Mouse (Mus musculus): ENCODE measurements at regions not wholly inside any gene's neighbourhood (a gene's known extent, or its start where the extent isn't known, plus 50 kb on each side); places are given as distances from the start of the nearest gene placed in this dataset.

DNA sequence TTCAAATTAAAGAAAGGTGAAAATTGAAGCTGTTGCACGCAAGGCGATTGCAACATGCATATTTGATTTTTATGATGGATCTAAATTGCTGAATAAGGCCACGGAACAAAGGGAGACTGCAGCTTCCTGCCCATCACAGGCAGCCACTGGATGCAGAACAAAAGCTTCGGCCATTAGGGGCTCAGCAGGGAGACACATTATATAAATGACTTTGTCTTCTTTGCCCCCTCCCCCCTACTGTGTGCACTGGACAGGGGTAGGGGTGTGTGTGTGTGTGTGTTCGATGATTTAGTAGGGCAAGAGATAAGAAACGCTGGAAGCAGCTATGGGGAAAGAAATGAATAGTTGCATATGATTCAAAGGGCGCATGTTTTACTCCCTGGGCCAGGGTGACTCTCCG is 481.2 kb upstream of the Pmfbp1 start:
- Histone ChIP-seq H3K4me3 (ENCODE audit: low read depth, low read length) (no peak overlapping the region), H3K27me3 (ENCODE audit: control insufficient read depth, insufficient read depth, low read length) (no peaks in the 10 kb centered on the region), H3K4me1 (ENCODE audit: control insufficient read depth, insufficient read depth, low read length) (peaks cover 8% of the 10 kb centered on the region), H3K27ac (ENCODE audit: low read depth, low read length) (no peak overlapping the region), H3K36me3 (ENCODE audit: control insufficient read depth, insufficient read depth, low read length) (no peaks in the 10 kb centered on the region), H3K9me3 (ENCODE audit: control insufficient read depth, low read length) (no peaks in the 10 kb centered on the region), H3K9ac (ENCODE audit: low read length) (peak overlapping the region; percentile 20; the same call in 1 of the 2 replicates), H3K4me2 (no peak overlapping the region)
- WGBS: 34% methylated on average over 8 of the region's 8 CpGs
- ATAC-seq (ENCODE audit: low FRiP score): peak; percentile 58; the same call in 1 of the 2 replicates
- peak; percentile 88 for DNase-seq (ENCODE audit: low spot score, missing footprints)

DNA sequence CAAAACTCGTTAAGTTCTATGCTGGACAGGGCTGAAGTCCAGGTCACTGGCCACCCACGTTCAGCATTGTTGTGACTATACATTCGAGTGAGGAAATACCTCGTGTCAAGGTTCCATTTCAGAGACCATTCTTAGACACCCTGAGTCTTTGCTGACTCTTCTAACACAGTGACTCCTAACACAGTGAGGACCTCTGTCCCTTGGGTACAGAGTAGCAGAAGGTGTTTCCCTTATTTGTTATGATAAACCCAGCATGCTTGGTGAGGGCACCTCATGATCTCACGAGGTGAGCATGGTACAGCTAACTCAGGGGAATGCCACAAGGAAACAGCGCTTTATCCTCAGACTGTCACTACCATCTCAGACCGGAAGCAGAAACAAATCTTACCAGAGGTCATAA is 480.2 kb upstream of the Pmfbp1 start:
- Histone ChIP-seq H3K36me3 (ENCODE audit: control insufficient read depth, insufficient read depth, low read length) (no peaks in the 10 kb centered on the region), H3K4me1 (ENCODE audit: control insufficient read depth, insufficient read depth, low read length) (peaks cover 8% of the 10 kb centered on the region), H3K9ac (ENCODE audit: low read length) (no peak overlapping the region), H3K27ac (ENCODE audit: low read depth, low read length) (no peak overlapping the region), H3K9me3 (ENCODE audit: control insufficient read depth, low read length) (no peaks in the 10 kb centered on the region), H3K4me2 (no peak overlapping the region), H3K27me3 (ENCODE audit: control insufficient read depth, insufficient read depth, low read length) (no peaks in the 10 kb centered on the region), H3K4me3 (ENCODE audit: low read depth, low read length) (no peak overlapping the region)
- ATAC-seq (ENCODE audit: low FRiP score) (no peak), DNase-seq (ENCODE audit: low spot score, missing footprints) (no peak)
- 63% methylated on average over 7 of the region's 7 CpGs for WGBS

DNA sequence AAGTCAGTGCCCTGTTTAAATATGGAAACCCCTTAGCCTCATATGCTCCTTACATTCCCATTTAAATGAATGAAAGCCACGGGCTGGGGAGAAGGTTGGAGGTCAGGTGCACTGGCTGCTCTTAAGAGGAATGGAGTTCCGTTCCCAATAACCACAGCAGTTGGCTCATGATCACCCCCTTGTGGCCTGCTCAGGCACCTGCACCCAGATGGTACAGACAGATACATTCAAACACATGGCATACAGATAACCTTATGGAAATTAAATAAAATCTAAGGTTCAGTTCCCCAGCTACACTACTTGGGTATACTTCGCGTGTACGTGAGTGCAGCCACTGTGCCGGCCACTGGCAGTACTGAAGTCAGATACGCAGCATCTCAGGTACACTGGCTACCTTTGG is 479.1 kb upstream of the Pmfbp1 start:
- DNase-seq (ENCODE audit: low spot score, missing footprints): peak; percentile 90
- H3K4me2 ChIP-seq: no peak overlapping the region
- peaks cover 8% of the 10 kb centered on the region for H3K4me1 ChIP-seq (ENCODE audit: control insufficient read depth, insufficient read depth, low read length)
- 64% methylated on average over 7 of the region's 7 CpGs for WGBS
- no peak for ATAC-seq (ENCODE audit: low FRiP score)
- H3K9me3 ChIP-seq (ENCODE audit: control insufficient read depth, low read length): no peaks in the 10 kb centered on the region
- no peaks in the 10 kb centered on the region for H3K36me3 ChIP-seq (ENCODE audit: control insufficient read depth, insufficient read depth, low read length)
- H3K9ac ChIP-seq (ENCODE audit: low read length): no peak overlapping the region
- no peaks in the 10 kb centered on the region for H3K27me3 ChIP-seq (ENCODE audit: control insufficient read depth, insufficient read depth, low read length)
- H3K27ac ChIP-seq (ENCODE audit: low read depth, low read length): no peak overlapping the region
- no peak overlapping the region for H3K4me3 ChIP-seq (ENCODE audit: low read depth, low read length)

DNA sequence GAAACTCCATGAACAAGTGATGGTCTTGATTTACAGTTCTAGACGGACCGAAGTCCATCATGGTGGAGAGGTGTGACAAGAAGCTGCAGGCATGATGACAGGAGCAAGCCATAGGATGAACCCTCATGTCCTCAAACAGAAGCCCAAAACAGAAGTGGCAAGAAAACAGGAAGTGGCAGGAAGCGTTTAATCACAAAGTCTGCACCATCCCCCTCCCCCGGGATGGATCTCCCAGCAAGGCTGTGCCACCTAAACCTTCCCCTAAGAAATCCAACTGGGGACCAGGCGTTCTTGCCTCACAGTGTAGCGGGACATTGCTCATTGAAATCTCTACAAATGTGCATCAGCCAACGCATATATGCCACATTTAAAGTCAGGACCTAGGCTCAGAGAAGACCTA is 474.3 kb upstream of the Pmfbp1 start:
- H3K4me3 ChIP-seq (ENCODE audit: low read depth, low read length): no peak overlapping the region
- WGBS: 87% methylated on average over 7 of the region's 7 CpGs
- no peaks in the 10 kb centered on the region for H3K27me3 ChIP-seq (ENCODE audit: control insufficient read depth, insufficient read depth, low read length)
- DNase-seq (ENCODE audit: low spot score, missing footprints) (no peak), ATAC-seq (ENCODE audit: low FRiP score) (no peak)
- no peak overlapping the region for H3K27ac ChIP-seq (ENCODE audit: low read depth, low read length)
- no peaks in the 10 kb centered on the region for H3K4me1 ChIP-seq (ENCODE audit: control insufficient read depth, insufficient read depth, low read length)
- H3K9ac ChIP-seq (ENCODE audit: low read length): no peak overlapping the region
- H3K36me3 ChIP-seq (ENCODE audit: control insufficient read depth, insufficient read depth, low read length): no peaks in the 10 kb centered on the region
- no peaks in the 10 kb centered on the region for H3K9me3 ChIP-seq (ENCODE audit: control insufficient read depth, low read length)
- no peak overlapping the region for H3K4me2 ChIP-seq

DNA sequence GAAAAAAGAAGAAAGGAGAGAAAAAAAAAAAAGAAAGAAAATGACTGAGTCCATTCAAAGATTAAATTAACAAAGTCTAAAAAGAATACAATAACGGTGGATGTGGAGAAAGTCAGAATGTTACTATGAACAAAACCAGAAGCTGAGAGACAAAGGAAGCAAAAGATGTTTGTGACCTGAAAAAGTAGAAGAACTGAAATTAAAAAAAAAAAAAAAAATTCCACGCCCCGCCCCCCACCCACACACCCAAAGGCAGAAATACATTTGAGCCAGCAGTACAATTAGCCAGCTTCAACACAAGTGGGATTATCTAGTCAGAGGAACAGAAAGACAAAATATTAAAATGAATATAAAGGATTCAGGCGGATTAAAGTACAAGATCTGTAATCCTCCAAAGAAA is 473.7 kb upstream of the Pmfbp1 start:
- no peaks in the 10 kb centered on the region for H3K9me3 ChIP-seq (ENCODE audit: control insufficient read depth, low read length)
- H3K4me2 ChIP-seq: no peak overlapping the region
- no peak overlapping the region for H3K9ac ChIP-seq (ENCODE audit: low read length)
- DNase-seq (ENCODE audit: low spot score, missing footprints): no peak
- no peak overlapping the region for H3K27ac ChIP-seq (ENCODE audit: low read depth, low read length)
- no peaks in the 10 kb centered on the region for H3K4me1 ChIP-seq (ENCODE audit: control insufficient read depth, insufficient read depth, low read length)
- no peak overlapping the region for H3K4me3 ChIP-seq (ENCODE audit: low read depth, low read length)
- no peaks in the 10 kb centered on the region for H3K27me3 ChIP-seq (ENCODE audit: control insufficient read depth, insufficient read depth, low read length)
- H3K36me3 ChIP-seq (ENCODE audit: control insufficient read depth, insufficient read depth, low read length): no peaks in the 10 kb centered on the region
- ATAC-seq (ENCODE audit: low FRiP score): no peak
- 84% methylated on average over 4 of the region's 4 CpGs for WGBS

DNA sequence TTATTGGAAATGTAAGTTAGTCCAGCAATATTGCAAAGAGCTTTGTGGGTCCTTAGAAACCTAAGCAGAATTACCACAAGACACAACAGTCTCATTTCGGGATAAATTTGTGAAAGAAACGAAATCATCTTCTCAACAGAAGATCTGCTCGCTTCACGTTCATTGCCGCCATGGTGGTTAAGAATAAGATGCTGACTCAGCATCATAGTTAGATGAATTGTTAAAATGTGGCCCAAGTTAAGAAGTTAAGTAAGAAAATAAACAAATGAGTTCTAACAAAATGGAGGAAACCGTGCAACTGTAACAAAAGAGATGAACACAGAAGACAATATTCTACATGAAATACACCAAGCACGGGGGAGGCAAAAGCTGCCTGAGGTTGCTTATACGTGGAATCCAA is 465.9 kb upstream of the Pmfbp1 start:
- Histone ChIP-seq H3K4me1 (ENCODE audit: control insufficient read depth, insufficient read depth, low read length) (no peaks in the 10 kb centered on the region), H3K27me3 (ENCODE audit: control insufficient read depth, insufficient read depth, low read length) (no peaks in the 10 kb centered on the region), H3K9ac (ENCODE audit: low read length) (no peak overlapping the region), H3K36me3 (ENCODE audit: control insufficient read depth, insufficient read depth, low read length) (no peaks in the 10 kb centered on the region), H3K9me3 (ENCODE audit: control insufficient read depth, low read length) (no peaks in the 10 kb centered on the region), H3K27ac (ENCODE audit: low read depth, low read length) (no peak overlapping the region), H3K4me2 (no peak overlapping the region), H3K4me3 (ENCODE audit: low read depth, low read length) (no peak overlapping the region)
- ATAC-seq (ENCODE audit: low FRiP score) (no peak), DNase-seq (ENCODE audit: low spot score, missing footprints) (no peak)
- WGBS: 93% methylated on average over 8 of the region's 8 CpGs

DNA sequence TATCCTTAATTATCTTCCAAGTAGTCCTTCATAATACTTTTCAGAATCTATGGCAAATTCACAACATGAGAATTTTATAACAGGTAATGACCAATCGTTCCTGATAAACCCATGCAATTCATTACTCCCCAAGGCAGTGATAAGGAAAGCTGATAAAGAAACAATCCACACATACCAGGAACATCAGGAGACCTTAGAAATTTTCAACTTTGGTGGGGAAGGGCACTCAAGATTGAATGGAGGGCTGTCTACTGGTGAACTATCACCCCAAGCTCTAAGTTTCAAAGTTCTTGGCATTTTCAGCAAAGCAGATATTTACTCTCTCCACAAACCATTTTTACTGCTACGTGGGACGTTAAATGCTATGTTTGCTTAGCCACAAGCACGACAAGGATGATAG is 440.2 kb upstream of the Pmfbp1 start:
- 90% methylated on average over 4 of the region's 4 CpGs for WGBS
- H3K4me2 ChIP-seq: no peak overlapping the region
- no peak for DNase-seq (ENCODE audit: low spot score, missing footprints)
- no peak overlapping the region for H3K27ac ChIP-seq (ENCODE audit: low read depth, low read length)
- no peaks in the 10 kb centered on the region for H3K27me3 ChIP-seq (ENCODE audit: control insufficient read depth, insufficient read depth, low read length)
- H3K9me3 ChIP-seq (ENCODE audit: control insufficient read depth, low read length): no peaks in the 10 kb centered on the region; the same call in 1 of the 2 replicates
- H3K9ac ChIP-seq (ENCODE audit: low read length): no peak overlapping the region
- H3K4me1 ChIP-seq (ENCODE audit: control insufficient read depth, insufficient read depth, low read length): no peaks in the 10 kb centered on the region
- no peak for ATAC-seq (ENCODE audit: low FRiP score)
- H3K36me3 ChIP-seq (ENCODE audit: control insufficient read depth, insufficient read depth, low read length): no peaks in the 10 kb centered on the region
- H3K4me3 ChIP-seq (ENCODE audit: low read depth, low read length): no peak overlapping the region

DNA sequence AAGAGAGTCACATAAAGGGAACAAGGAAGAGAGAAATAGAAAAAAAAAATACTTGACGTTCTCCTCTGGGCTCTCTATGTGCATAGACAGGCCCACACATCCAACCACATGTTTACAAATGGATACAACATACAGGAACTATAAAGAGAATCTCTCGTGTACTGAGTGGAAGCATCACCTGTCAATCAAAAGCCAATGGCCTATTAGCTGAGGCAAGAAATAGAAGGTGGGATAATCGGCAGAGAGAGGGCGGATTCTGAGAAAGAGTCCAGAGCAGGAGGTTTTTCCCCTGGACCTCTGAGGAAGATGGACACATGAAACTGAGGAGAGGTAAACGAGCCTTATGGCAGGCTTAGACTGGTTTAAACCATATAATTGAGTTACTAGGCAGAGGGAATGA is 434.7 kb upstream of the Pmfbp1 start:
- 83% methylated on average over 5 of the region's 5 CpGs for WGBS
- Histone ChIP-seq H3K4me2 (no peak overlapping the region), H3K27ac (ENCODE audit: low read depth, low read length) (no peak overlapping the region), H3K27me3 (ENCODE audit: control insufficient read depth, insufficient read depth, low read length) (no peaks in the 10 kb centered on the region), H3K4me1 (ENCODE audit: control insufficient read depth, insufficient read depth, low read length) (no peaks in the 10 kb centered on the region), H3K4me3 (ENCODE audit: low read depth, low read length) (no peak overlapping the region), H3K9me3 (ENCODE audit: control insufficient read depth, low read length) (no peaks in the 10 kb centered on the region), H3K36me3 (ENCODE audit: control insufficient read depth, insufficient read depth, low read length) (no peaks in the 10 kb centered on the region), H3K9ac (ENCODE audit: low read length) (no peak overlapping the region)
- DNase-seq (ENCODE audit: low spot score, missing footprints): no peak
- no peak for ATAC-seq (ENCODE audit: low FRiP score)

DNA sequence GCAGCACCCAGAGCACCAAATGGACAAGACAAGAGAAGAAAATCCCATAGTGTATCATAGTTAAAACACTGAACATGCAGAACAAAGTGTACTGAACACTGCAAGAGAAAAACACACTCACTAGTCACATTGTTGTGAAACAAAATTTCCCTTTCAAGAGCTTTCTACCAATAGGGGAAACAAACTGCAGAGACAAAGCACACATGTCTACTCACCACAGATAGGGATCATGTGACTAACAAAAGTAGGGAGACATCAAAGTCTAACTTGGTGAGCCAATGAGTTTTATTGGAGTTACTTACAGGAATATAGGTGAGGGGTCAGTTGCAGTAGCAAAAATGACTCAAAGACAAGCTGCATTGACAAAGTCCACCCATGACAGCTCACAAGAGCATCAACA is 431.5 kb upstream of the Pmfbp1 start:
- Histone ChIP-seq H3K27me3 (ENCODE audit: control insufficient read depth, insufficient read depth, low read length) (no peaks in the 10 kb centered on the region), H3K4me1 (ENCODE audit: control insufficient read depth, insufficient read depth, low read length) (no peaks in the 10 kb centered on the region), H3K4me3 (ENCODE audit: low read depth, low read length) (no peak overlapping the region), H3K4me2 (no peak overlapping the region), H3K9ac (ENCODE audit: low read length) (no peak overlapping the region), H3K9me3 (ENCODE audit: control insufficient read depth, low read length) (no peaks in the 10 kb centered on the region), H3K36me3 (ENCODE audit: control insufficient read depth, insufficient read depth, low read length) (no peaks in the 10 kb centered on the region), H3K27ac (ENCODE audit: low read depth, low read length) (no peak overlapping the region)
- no peak for DNase-seq (ENCODE audit: low spot score, missing footprints)
- no peak for ATAC-seq (ENCODE audit: low FRiP score)

DNA sequence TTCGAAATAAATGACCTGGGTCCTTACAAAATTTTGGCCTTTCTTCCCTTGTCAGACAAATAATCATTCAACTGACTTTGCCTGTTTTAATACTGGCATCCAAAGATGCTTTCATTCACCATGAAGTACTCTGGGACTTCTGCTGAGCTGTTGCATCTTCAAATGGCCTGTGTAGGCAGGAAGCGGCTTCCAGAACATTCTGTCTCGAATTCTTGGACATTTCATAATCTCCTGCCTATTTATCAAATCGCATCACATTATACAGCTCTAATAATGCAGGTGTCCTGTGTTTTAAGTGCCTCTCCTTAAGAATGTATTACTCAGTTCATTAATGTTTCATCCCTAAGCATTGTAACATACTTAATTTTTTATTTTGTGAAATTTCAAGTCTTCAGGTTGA is 420.1 kb upstream of the Pmfbp1 start:
- Histone ChIP-seq H3K4me3 (ENCODE audit: low read depth, low read length) (no peak overlapping the region), H3K4me1 (ENCODE audit: control insufficient read depth, insufficient read depth, low read length) (0 out of 2 replicates have a peak, but pooled peaks cover 2% of the 10 kb centered on the region), H3K9ac (ENCODE audit: low read length) (no peak overlapping the region), H3K36me3 (ENCODE audit: control insufficient read depth, insufficient read depth, low read length) (no peaks in the 10 kb centered on the region), H3K9me3 (ENCODE audit: control insufficient read depth, low read length) (no peaks in the 10 kb centered on the region; the same call in 1 of the 2 replicates), H3K27me3 (ENCODE audit: control insufficient read depth, insufficient read depth, low read length) (no peaks in the 10 kb centered on the region), H3K4me2 (no peak overlapping the region), H3K27ac (ENCODE audit: low read depth, low read length) (no peak overlapping the region)
- WGBS: 93% methylated on average over 4 of the region's 4 CpGs
- no peak for DNase-seq (ENCODE audit: low spot score, missing footprints)
- ATAC-seq (ENCODE audit: low FRiP score): no peak

Data from midbrain, embryonic 11.5 days (tissue).